17 mouse cellular contexts compared by ENCODE assay signal in genomic region chr7:126461626-126462025, GRCm38 (mm10). TPM values are rescaled to one million over a fixed set of nuclear protein-coding genes. Genes with fewer than 3 reads are reported as not detected.
DNase-seq lines count a peak whose midpoint lies in the region; ATAC-seq and TF ChIP-seq lines count a peak whose summit lies in the region.
"Had no signal": no experiment of that assay in that cellular context is flagged by ENCODE, and none has a peak within 500 bp of the region (broad histone marks: within the 10 kb centered on the region; RNA-seq: fewer than 3 reads in every experiment).

No protein-coding gene starts in this region.

- WGBS in heart, embryonic 10.5 days: 41% methylated on average over 3 of the region's 3 CpGs
- WGBS in kidney, embryonic 16.5 days: 64% methylated on average over 3 of the region's 3 CpGs
- WGBS in embryonic facial prominence, embryonic 13.5 days: 63% methylated on average over 3 of the region's 3 CpGs
- 70% methylated on average over 3 of the region's 3 CpGs for WGBS in limb, embryonic 14.5 days
- WGBS in liver, postnatal 0 days (ENCODE audit: insufficient replicate concordance): 68% methylated on average over 3 of the region's 3 CpGs

- no peak overlapping the region for H3K4me2 ChIP-seq in kidney, embryonic 16.5 days (replicated peaks; ENCODE audit: low read depth, low read length)
- H3K4me2 ChIP-seq in embryonic facial prominence, embryonic 13.5 days: no peak overlapping the region
- H3K4me2 ChIP-seq in limb, embryonic 14.5 days (replicated peaks; ENCODE audit: low read depth, low read length, severe bottlenecking): no peak overlapping the region
- H3K4me2 ChIP-seq in liver, postnatal 0 days (ENCODE audit: low read depth, low read length): no peak overlapping the region
- H3K4me2 ChIP-seq: liver, embryonic 12.5 days; lung, embryonic 15.5 days; midbrain, embryonic 12.5 days had no signal

- no peak for DNase-seq in heart, embryonic 10.5 days (ENCODE audit: low spot score)
- DNase-seq in heart, postnatal 4 days: no peak
- DNase-seq in kidney, adult 8-10 months: no peak
- DNase-seq in limb, embryonic 14.5 days (ENCODE audit: low spot score): no peak
- no peak for DNase-seq in liver, postnatal 0 days
- no peak for DNase-seq in cerebellum, postnatal 36 days
- DNase-seq: adrenal gland, postnatal 10 days; cerebellum, adult 11-12 months; right cerebral cortex, adult 18-20 months had no signal

- peak overlapping the region; percentile 28; the same call in 1 of the 2 replicates for H3K9ac ChIP-seq in kidney, embryonic 16.5 days (replicated peaks; ENCODE audit: low read length)
- H3K9ac ChIP-seq in embryonic facial prominence, embryonic 13.5 days: peak overlapping the region; percentile 17; the same call in 1 of the 2 replicates
- H3K9ac ChIP-seq in limb, embryonic 14.5 days (ENCODE audit: low read depth, low read length, severe bottlenecking): 0 out of 2 replicates have a peak overlapping the region, but pooled peaks have one; percentile 12
- no peak overlapping the region for H3K9ac ChIP-seq in liver, postnatal 0 days (replicated peaks)
- H3K9ac ChIP-seq: liver, embryonic 12.5 days; lung, embryonic 15.5 days; midbrain, embryonic 12.5 days had no signal

- no peaks in the 10 kb centered on the region for H3K9me3 ChIP-seq in heart, embryonic 10.5 days
- no peaks in the 10 kb centered on the region for H3K9me3 ChIP-seq in kidney, embryonic 16.5 days (ENCODE audit: low read length)
- no peaks in the 10 kb centered on the region for H3K9me3 ChIP-seq in embryonic facial prominence, embryonic 13.5 days
- H3K9me3 ChIP-seq in limb, embryonic 14.5 days (ENCODE audit: control insufficient read depth, low read length): no peaks in the 10 kb centered on the region
- H3K9me3 ChIP-seq in liver, postnatal 0 days (ENCODE audit: low read length): no peaks in the 10 kb centered on the region
- H3K9me3 ChIP-seq: liver, embryonic 12.5 days; lung, embryonic 15.5 days; midbrain, embryonic 12.5 days had no signal

- H3K36me3 ChIP-seq in heart, embryonic 10.5 days: 0 out of 2 replicates have a peak, but pooled peaks cover under 1% of the 10 kb centered on the region
- H3K36me3 ChIP-seq in kidney, embryonic 16.5 days (ENCODE audit: insufficient read depth, low read length): peaks cover 1% of the 10 kb centered on the region; the same call in 1 of the 2 replicates
- peaks cover 5% of the 10 kb centered on the region for H3K36me3 ChIP-seq in embryonic facial prominence, embryonic 13.5 days
- peaks cover 5% of the 10 kb centered on the region; the same call in 1 of the 2 replicates for H3K36me3 ChIP-seq in limb, embryonic 14.5 days (ENCODE audit: control insufficient read depth, insufficient read depth, low read length)
- H3K36me3 ChIP-seq in liver, postnatal 0 days (replicated peaks; ENCODE audit: insufficient read depth, low read length): peaks cover 5% of the 10 kb centered on the region

- peak overlapping the region; percentile 62; the same call in 1 of the 2 replicates for H3K27ac ChIP-seq in heart, embryonic 10.5 days
- H3K27ac ChIP-seq in kidney, embryonic 16.5 days (ENCODE audit: low read length): peak overlapping the region; percentile 2; the same call in 1 of the 2 replicates
- H3K27ac ChIP-seq in embryonic facial prominence, embryonic 13.5 days: peak overlapping the region; percentile 29; the same call in 1 of the 2 replicates
- H3K27ac ChIP-seq in limb, embryonic 14.5 days (replicated peaks; ENCODE audit: low read depth, low read length): no peak overlapping the region
- H3K27ac ChIP-seq in liver, postnatal 0 days (ENCODE audit: low read depth): no peak overlapping the region
- H3K27ac ChIP-seq: liver, embryonic 12.5 days; lung, embryonic 15.5 days; midbrain, embryonic 12.5 days had no signal

- H3K4me1 ChIP-seq in heart, embryonic 10.5 days: peaks cover 77% of the 10 kb centered on the region
- H3K4me1 ChIP-seq in kidney, embryonic 16.5 days (ENCODE audit: insufficient read depth, low read length): peaks cover 40% of the 10 kb centered on the region
- peaks cover 36% of the 10 kb centered on the region for H3K4me1 ChIP-seq in embryonic facial prominence, embryonic 13.5 days
- peaks cover 17% of the 10 kb centered on the region for H3K4me1 ChIP-seq in limb, embryonic 14.5 days (ENCODE audit: control insufficient read depth, insufficient read depth, low read length)
- peaks cover 16% of the 10 kb centered on the region for H3K4me1 ChIP-seq in liver, postnatal 0 days (ENCODE audit: insufficient read depth)
- H3K4me1 ChIP-seq: midbrain, embryonic 12.5 days had no signal

- peaks cover 11% of the 10 kb centered on the region; the same call in 1 of the 2 replicates for H3K27me3 ChIP-seq in heart, embryonic 10.5 days (ENCODE audit: insufficient read depth, poor library complexity, severe bottlenecking)
- no peaks in the 10 kb centered on the region for H3K27me3 ChIP-seq in kidney, embryonic 16.5 days (ENCODE audit: insufficient read depth, low read length)
- H3K27me3 ChIP-seq in embryonic facial prominence, embryonic 13.5 days: no peaks in the 10 kb centered on the region
- no peaks in the 10 kb centered on the region for H3K27me3 ChIP-seq in limb, embryonic 14.5 days (ENCODE audit: control insufficient read depth, insufficient read depth, low read length)
- H3K27me3 ChIP-seq in liver, postnatal 0 days (ENCODE audit: insufficient read depth, low read length): no peaks in the 10 kb centered on the region
- H3K27me3 ChIP-seq: lung, embryonic 15.5 days had no signal

- H3K4me3 ChIP-seq in heart, embryonic 10.5 days: no peak overlapping the region
- no peak overlapping the region for H3K4me3 ChIP-seq in kidney, embryonic 16.5 days (ENCODE audit: low read length)
- H3K4me3 ChIP-seq in embryonic facial prominence, embryonic 13.5 days: no peak overlapping the region
- H3K4me3 ChIP-seq in limb, embryonic 14.5 days (replicated peaks; ENCODE audit: low read length): no peak overlapping the region
- H3K4me3 ChIP-seq in liver, postnatal 0 days (ENCODE audit: low read depth, low read length): no peak overlapping the region
- H3K4me3 ChIP-seq: erythroblast, embryonic 14.5 days; liver, embryonic 12.5 days; lung, embryonic 15.5 days; midbrain, embryonic 12.5 days had no signal

- no peak for TF ChIP-seq POLR2A in limb, embryonic 14.5 days (IDR thresholded peaks at IDR 0.05; ENCODE audit: borderline replicate concordance, extremely low read depth, insufficient read depth, insufficient read length)

- no peak for TF ChIP-seq EP300 in liver, postnatal 0 days (IDR thresholded peaks at IDR 0.05; ENCODE audit: low read depth)

- peak; percentile 44 for ATAC-seq in kidney, embryonic 16.5 days (ENCODE audit: low FRiP score, low TSS enrichment)
- no peak for ATAC-seq in embryonic facial prominence, embryonic 13.5 days (ENCODE audit: insufficient number of reproducible peaks, insufficient read depth, low FRiP score, low TSS enrichment, low read depth)
- ATAC-seq in limb, embryonic 14.5 days (ENCODE audit: low FRiP score, low read depth): no peak
- no peak for ATAC-seq in liver, postnatal 0 days
- ATAC-seq: forebrain, embryonic 14.5 days; liver, embryonic 12.5 days had no signal

- no peak for TF ChIP-seq CTCF in liver, postnatal 0 days (IDR thresholded peaks at IDR 0.05; ENCODE audit: low read depth)

RNA-seq across cellular contexts. Expression of gene Atp2a1, which starts 1.3 kb away (rescaled TPM):
- polyA plus RNA-seq in heart, embryonic 10.5 days (2016; fragmentation: Nextera tagmentation; extraction: Ambion mirVana): 6.8 and 9.5 TPM in 2 replicates
- total RNA-seq in heart, postnatal 4 days (2021): 1 to 10 TPM in 1 of 2 experiments, under 1 TPM in 1; 0.67 to 9.0 TPM
- polyA plus RNA-seq in kidney, embryonic 16.5 days (2015; fragmentation: Nextera tagmentation; extraction: Ambion mirVana): 7.1 and 7.8 TPM in 2 replicates
- polyA plus RNA-seq in embryonic facial prominence, embryonic 13.5 days (2015; fragmentation: Nextera tagmentation; extraction: Ambion mirVana): 7.9 and 11.5 TPM in 2 replicates
- 89.8 and 106 TPM in 2 replicates for polyA plus RNA-seq in limb, embryonic 14.5 days (2012; rRNA removed)
- polyA plus RNA-seq in limb, embryonic 14.5 days (2014; fragmentation: Nextera tagmentation; extraction: Ambion mirVana): 93.9 and 131 TPM in 2 replicates
- polyA plus RNA-seq in liver, postnatal 0 days (2015; fragmentation: Nextera tagmentation; extraction: Ambion mirVana): 2.2 and 34.1 TPM in 2 replicates
- polyA plus RNA-seq: erythroblast, embryonic 14.5 days; stomach, embryonic 14.5 days had no signal

RNA-seq across cellular contexts. Expression of gene Sh2b1, which starts 13.6 kb away (rescaled TPM):
- 46.3 and 47.1 TPM in 2 replicates for polyA plus RNA-seq in heart, embryonic 10.5 days (2016; fragmentation: Nextera tagmentation; extraction: Ambion mirVana)
- 10 to 100 TPM; 47.1 to 51.4 TPM for total RNA-seq in heart, postnatal 4 days (2021)
- polyA plus RNA-seq in kidney, embryonic 16.5 days (2015; fragmentation: Nextera tagmentation; extraction: Ambion mirVana): 62.5 and 66.5 TPM in 2 replicates
- 53.4 and 57.8 TPM in 2 replicates for polyA plus RNA-seq in embryonic facial prominence, embryonic 13.5 days (2015; fragmentation: Nextera tagmentation; extraction: Ambion mirVana)
- polyA plus RNA-seq in limb, embryonic 14.5 days (2012; rRNA removed): 83.3 and 94.6 TPM in 2 replicates
- polyA plus RNA-seq in limb, embryonic 14.5 days (2014; fragmentation: Nextera tagmentation; extraction: Ambion mirVana): 50.2 and 53.7 TPM in 2 replicates
- 13.5 and 13.7 TPM in 2 replicates for polyA plus RNA-seq in liver, postnatal 0 days (2015; fragmentation: Nextera tagmentation; extraction: Ambion mirVana)

RNA-seq across cellular contexts. Expression of gene Tufm, which starts 25.5 kb away (rescaled TPM):
- polyA plus RNA-seq in heart, embryonic 10.5 days (2016; fragmentation: Nextera tagmentation; extraction: Ambion mirVana): 199 and 204 TPM in 2 replicates
- 100 to 1,000 TPM; 224 to 238 TPM for total RNA-seq in heart, postnatal 4 days (2021)
- 177 and 196 TPM in 2 replicates for polyA plus RNA-seq in kidney, embryonic 16.5 days (2015; fragmentation: Nextera tagmentation; extraction: Ambion mirVana)
- polyA plus RNA-seq in embryonic facial prominence, embryonic 13.5 days (2015; fragmentation: Nextera tagmentation; extraction: Ambion mirVana): 129 and 131 TPM in 2 replicates
- polyA plus RNA-seq in limb, embryonic 14.5 days (2012; rRNA removed): 109 and 111 TPM in 2 replicates
- 125 TPM in 2 replicates for polyA plus RNA-seq in limb, embryonic 14.5 days (2014; fragmentation: Nextera tagmentation; extraction: Ambion mirVana)
- polyA plus RNA-seq in liver, postnatal 0 days (2015; fragmentation: Nextera tagmentation; extraction: Ambion mirVana): 57.6 and 57.7 TPM in 2 replicates

RNA-seq across cellular contexts. Expression of gene Rabep2, which starts 33.1 kb away (rescaled TPM):
- polyA plus RNA-seq in heart, embryonic 10.5 days (2016; fragmentation: Nextera tagmentation; extraction: Ambion mirVana): 25.5 and 25.8 TPM in 2 replicates
- 10 to 100 TPM; 11.8 to 15.0 TPM for total RNA-seq in heart, postnatal 4 days (2021)
- 36.2 and 39.0 TPM in 2 replicates for polyA plus RNA-seq in kidney, embryonic 16.5 days (2015; fragmentation: Nextera tagmentation; extraction: Ambion mirVana)
- 30.8 and 34.0 TPM in 2 replicates for polyA plus RNA-seq in embryonic facial prominence, embryonic 13.5 days (2015; fragmentation: Nextera tagmentation; extraction: Ambion mirVana)
- 35.1 and 35.2 TPM in 2 replicates for polyA plus RNA-seq in limb, embryonic 14.5 days (2012; rRNA removed)
- polyA plus RNA-seq in limb, embryonic 14.5 days (2014; fragmentation: Nextera tagmentation; extraction: Ambion mirVana): 30.7 and 31.2 TPM in 2 replicates
- polyA plus RNA-seq in liver, postnatal 0 days (2015; fragmentation: Nextera tagmentation; extraction: Ambion mirVana): 7.1 and 7.2 TPM in 2 replicates

RNA-seq across cellular contexts. Expression of gene Atxn2l, which starts 41.6 kb away (rescaled TPM):
- 43.6 and 52.3 TPM in 2 replicates for polyA plus RNA-seq in heart, embryonic 10.5 days (2016; fragmentation: Nextera tagmentation; extraction: Ambion mirVana)
- 10 to 100 TPM; 60.0 to 65.7 TPM for total RNA-seq in heart, postnatal 4 days (2021)
- polyA plus RNA-seq in kidney, embryonic 16.5 days (2015; fragmentation: Nextera tagmentation; extraction: Ambion mirVana): 41.5 and 47.9 TPM in 2 replicates
- polyA plus RNA-seq in embryonic facial prominence, embryonic 13.5 days (2015; fragmentation: Nextera tagmentation; extraction: Ambion mirVana): 54.0 and 56.8 TPM in 2 replicates
- polyA plus RNA-seq in limb, embryonic 14.5 days (2012; rRNA removed): 170 and 223 TPM in 2 replicates
- 51.4 and 56.2 TPM in 2 replicates for polyA plus RNA-seq in limb, embryonic 14.5 days (2014; fragmentation: Nextera tagmentation; extraction: Ambion mirVana)
- 12.0 and 13.6 TPM in 2 replicates for polyA plus RNA-seq in liver, postnatal 0 days (2015; fragmentation: Nextera tagmentation; extraction: Ambion mirVana)

Comparison
In these comparisons a context has a peak if more than half of its experiments do, and no peak if none do; other contexts are left out.
1. H3K27ac ChIP-seq: peak in heart, embryonic 10.5 days (single experiment), kidney, embryonic 16.5 days (single experiment) and embryonic facial prominence, embryonic 13.5 days (single experiment); none in limb, embryonic 14.5 days (single experiment) and liver, postnatal 0 days (single experiment).